Mouse (Mus musculus) limb, embryonic 13.5 days (tissue): Measurements from ENCODE around the gene Ctf1. TPM values are rescaled to one million over a fixed set of nuclear protein-coding genes. Genes with fewer than 3 reads are reported as not detected.

Experiments used
- ATAC-seq: fragments of 200-750 bp; cut with Nextera tagmentation; 2 replicates; pipeline ENCODE4 v1.8.0; 2017; ENCODE audit warnings: low read depth, moderate number of reproducible peaks, moderate TSS enrichment; ENCODE audit not compliant: low FRiP score
- H3K27ac ChIP-seq: fragments of 300-500 bp; sonication (generic); 2 replicates; pipeline ENCODE4 v1.5.1; 2015; ENCODE audit warnings: inconsistent platforms, mild to moderate bottlenecking, moderate library complexity
- H3K27me3 ChIP-seq: fragments of 300-500 bp; sonication (generic); 2 replicates; pipeline ENCODE4 v1.6.1; 2015; ENCODE audit warnings: mild to moderate bottlenecking, inconsistent platforms
- H3K36me3 ChIP-seq: fragments of 300-500 bp; sonication (generic); 2 replicates; pipeline ENCODE4 v1.6.1; 2015; ENCODE audit warnings: inconsistent platforms, mild to moderate bottlenecking, moderate library complexity
- H3K4me1 ChIP-seq: fragments of 300-500 bp; sonication (generic); 2 replicates; pipeline ENCODE4 v1.6.1; 2015; ENCODE audit warnings: inconsistent platforms
- H3K4me2 ChIP-seq: fragments of 300-500 bp; sonication (generic); replicated peaks from 2 replicates; pipeline ENCODE4 v1.6.1; 2015; ENCODE audit warnings: inconsistent platforms, mild to moderate bottlenecking, moderate library complexity
- H3K4me3 ChIP-seq: fragments of 300-500 bp; sonication (generic); 2 replicates; pipeline ENCODE4 v1.5.1; 2015; ENCODE audit warnings: moderate library complexity, mild to moderate bottlenecking, inconsistent platforms
- H3K9ac ChIP-seq: fragments of 300-500 bp; sonication (generic); 2 replicates; pipeline ENCODE4 v1.6.1; 2015; ENCODE audit warnings: mild to moderate bottlenecking, inconsistent platforms
- H3K9me3 ChIP-seq: fragments of 300-500 bp; sonication (generic); 2 replicates; pipeline ENCODE4 v1.6.1; 2016; ENCODE audit warnings: inconsistent platforms
- WGBS: fragments of 180-500 bp; shearing (Covaris S2); methylation state at CpG from one replicate; pipeline ENCODE4 v1.1.7; 2015; 5-methylcytosine and 5-hydroxymethylcytosine counted together
- polyA plus RNA-seq: library from polyadenylated mRNA; unstranded; fragments of >200 nt; fragmentation: Nextera tagmentation; extraction: Ambion mirVana; gene quantifications from 2 replicates; pipeline ENCODE4 v1.2.1, GENCODE M21; 2015

Gene Ctf1
- polyA plus RNA-seq, 1 experiment from 2014 or later: 28.3 TPM

DNA sequence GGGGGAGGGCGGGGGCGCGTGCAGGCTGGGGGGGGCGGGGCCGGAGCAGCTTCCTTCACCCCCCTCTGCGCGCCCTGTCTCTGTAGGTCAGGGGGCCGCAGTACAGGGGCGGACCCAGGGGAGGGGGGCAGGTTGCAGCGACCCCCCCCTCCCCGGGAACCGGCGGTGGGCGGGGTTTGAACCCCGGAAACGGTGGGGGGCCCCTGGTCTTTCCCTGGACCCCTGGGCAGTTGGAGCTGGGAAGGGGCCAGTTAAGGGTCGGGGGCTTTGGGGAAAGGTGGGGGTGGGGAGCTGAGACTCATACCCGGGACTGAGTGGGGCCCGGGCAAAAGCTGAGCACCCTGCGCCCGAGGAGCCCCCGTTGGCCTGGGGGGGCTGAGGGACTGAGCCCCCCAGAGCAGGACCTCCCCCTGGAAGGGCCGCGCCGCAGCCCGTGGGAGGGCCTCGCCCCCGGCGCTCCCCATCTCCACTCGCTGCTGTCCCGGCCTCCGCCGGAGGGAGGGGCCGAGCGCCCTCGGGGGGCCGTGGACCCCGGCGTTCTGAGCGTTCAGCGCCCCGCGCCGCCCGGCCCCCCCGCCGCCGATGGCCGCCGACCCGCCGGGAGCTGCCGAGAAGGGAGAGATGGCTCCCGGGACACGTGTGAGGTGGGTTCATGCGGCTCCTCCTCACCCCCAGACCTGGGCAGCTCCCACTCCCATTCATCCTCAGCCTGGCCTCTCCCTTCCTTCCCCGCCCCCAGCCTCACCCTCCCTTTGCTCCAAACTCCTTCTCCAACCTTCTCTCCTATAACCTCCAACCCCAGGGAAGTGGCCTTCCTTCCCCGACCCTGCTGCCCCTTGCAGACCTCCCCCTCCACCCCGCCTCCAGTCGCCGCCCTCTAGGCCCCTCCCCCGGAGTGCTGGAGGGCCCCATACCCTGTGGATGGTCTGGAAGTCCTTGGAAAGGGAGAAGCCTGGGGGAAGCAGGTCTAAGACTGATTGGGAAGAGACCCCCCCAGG, 34.3 kb downstream of the Ctf1 start:
- Histone ChIP-seq H3K27me3 (no peaks in the 10 kb centered on the region), H3K27ac (peak overlapping the region; percentile 93), H3K36me3 (peaks cover 40% of the 10 kb centered on the region), H3K4me2 (peak overlapping the region; percentile 85), H3K4me3 (peak overlapping the region; percentile 96), H3K4me1 (peaks cover 22% of the 10 kb centered on the region), H3K9ac (peak overlapping the region; percentile 92), H3K9me3 (no peaks in the 10 kb centered on the region)
- WGBS: under 1% methylated on average over 52 of the region's 62 CpGs
- peak; percentile 0; the same call in 1 of the 2 replicates for ATAC-seq

DNA sequence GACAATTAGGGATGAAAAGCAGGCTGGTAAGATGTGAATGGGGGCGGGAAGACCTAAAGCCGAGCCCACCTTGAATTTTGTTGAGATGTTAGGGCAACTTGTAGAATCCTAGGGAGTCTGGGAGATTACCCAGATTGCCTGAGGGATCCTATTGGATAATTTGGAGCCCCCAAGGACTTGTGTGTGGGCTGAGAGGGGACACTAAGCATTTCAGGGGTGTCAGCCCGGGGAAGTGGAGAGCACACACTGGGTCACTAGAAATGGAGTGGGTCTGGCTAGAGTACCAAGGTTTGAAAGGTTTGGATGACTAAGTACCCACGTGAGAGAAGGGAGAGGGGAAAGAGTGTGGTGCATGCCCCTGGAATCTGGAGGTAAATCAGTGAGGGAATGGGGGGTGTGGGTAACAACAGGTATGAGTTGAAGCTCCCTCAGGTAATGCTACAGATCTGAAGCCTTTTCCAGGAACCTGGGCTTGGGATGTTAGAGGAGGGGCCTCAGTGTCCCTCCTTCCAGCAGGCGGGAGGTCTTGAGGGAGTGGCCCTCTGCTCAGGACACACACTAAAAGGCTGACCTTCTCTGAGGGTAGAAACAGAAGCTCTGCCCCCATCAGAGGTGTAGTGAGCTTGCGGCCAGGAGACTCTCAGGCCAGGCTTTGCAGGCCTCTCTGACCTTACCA, 35.2 kb downstream of the Ctf1 start:
- no peaks in the 10 kb centered on the region for H3K9me3 ChIP-seq
- no peak for ATAC-seq
- peaks cover 22% of the 10 kb centered on the region for H3K4me1 ChIP-seq
- peak overlapping the region; percentile 85 for H3K4me2 ChIP-seq
- H3K27ac ChIP-seq: peak overlapping the region; percentile 93; the same call in 1 of the 2 replicates
- peak overlapping the region; percentile 96 for H3K4me3 ChIP-seq
- WGBS: 31% methylated on average over 6 of the region's 6 CpGs
- peak overlapping the region; percentile 92 for H3K9ac ChIP-seq
- H3K27me3 ChIP-seq: no peaks in the 10 kb centered on the region
- peaks cover 49% of the 10 kb centered on the region for H3K36me3 ChIP-seq

DNA sequence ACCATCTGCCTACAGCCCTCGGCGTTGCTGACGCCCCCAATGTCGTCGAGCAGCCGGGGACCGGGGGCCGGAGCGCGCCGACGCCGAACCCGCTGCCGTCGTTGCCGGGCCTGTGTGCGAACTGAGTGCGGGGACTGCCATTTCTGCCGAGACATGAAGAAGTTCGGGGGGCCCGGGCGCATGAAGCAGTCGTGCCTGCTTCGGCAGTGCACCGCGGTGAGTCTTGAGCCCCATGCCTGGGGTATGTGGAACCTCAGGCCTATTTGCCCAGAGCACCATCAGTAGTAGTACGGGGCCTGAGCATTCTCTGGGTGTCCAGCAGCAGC, 35.7 kb downstream of the Ctf1 start:
- no peak for ATAC-seq
- H3K27ac ChIP-seq: no peak overlapping the region
- peak overlapping the region; percentile 96 for H3K4me3 ChIP-seq
- peak overlapping the region; percentile 85 for H3K4me2 ChIP-seq
- H3K9ac ChIP-seq: peak overlapping the region; percentile 92; the same call in 1 of the 2 replicates
- H3K27me3 ChIP-seq: no peaks in the 10 kb centered on the region
- no peaks in the 10 kb centered on the region for H3K9me3 ChIP-seq
- H3K4me1 ChIP-seq: peaks cover 27% of the 10 kb centered on the region
- peaks cover 54% of the 10 kb centered on the region for H3K36me3 ChIP-seq
- WGBS: 92% methylated on average over 28 of the region's 28 CpGs

DNA sequence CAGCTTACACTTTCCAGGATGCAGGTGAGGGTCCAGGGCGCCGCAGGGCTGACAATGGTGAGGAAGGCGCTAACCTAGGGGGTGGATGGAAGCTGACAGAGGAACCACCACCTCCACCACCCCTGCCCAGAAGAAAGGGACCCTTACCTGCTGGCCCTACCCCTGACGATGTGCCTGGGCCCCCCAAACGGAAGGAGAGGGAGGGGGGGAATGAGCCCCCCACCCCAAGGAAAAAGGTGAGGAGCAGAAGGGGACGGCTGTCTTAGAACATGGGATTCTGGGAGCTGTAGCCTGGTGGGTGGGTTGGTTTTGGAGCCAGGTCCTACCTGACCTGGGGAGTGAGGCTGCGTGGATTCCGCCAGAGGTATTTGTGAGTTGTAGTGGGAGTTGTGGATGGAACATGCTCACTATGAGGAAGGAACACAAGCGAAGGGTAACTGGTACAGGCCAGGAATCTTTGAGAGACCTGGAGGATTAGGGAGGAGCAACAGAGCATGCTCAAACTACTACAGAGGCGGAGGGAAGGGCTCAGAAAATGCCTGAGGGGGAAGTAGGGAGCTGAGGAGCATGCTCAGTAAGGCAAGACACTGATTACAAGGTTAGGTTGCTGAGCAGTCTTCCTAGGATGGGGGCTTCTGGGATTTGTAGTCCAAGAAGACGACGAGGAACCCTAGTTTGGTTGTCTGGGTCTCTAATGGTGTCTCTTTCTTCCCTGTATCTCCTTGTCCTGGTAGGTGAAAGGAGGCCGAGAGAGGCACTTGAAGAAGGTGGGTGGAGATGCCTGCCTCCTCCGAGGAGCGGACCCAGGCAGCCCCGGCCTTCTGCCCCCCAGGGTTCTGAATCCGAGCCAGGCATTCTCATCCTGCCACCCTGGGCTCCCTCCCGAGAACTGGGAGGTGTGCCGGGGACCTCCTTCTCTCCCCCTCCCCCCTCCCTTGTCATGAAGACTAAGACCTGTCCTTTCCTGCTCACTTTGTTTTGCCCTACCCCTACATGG, 37.9 kb downstream of the Ctf1 start:
- Histone ChIP-seq H3K9me3 (no peaks in the 10 kb centered on the region), H3K9ac (no peak overlapping the region), H3K36me3 (peaks cover 76% of the 10 kb centered on the region), H3K4me1 (peaks cover 29% of the 10 kb centered on the region), H3K27ac (no peak overlapping the region), H3K4me3 (no peak overlapping the region), H3K27me3 (no peaks in the 10 kb centered on the region), H3K4me2 (no peak overlapping the region)
- 82% methylated on average over 16 of the region's 19 CpGs for WGBS
- ATAC-seq: no peak

DNA sequence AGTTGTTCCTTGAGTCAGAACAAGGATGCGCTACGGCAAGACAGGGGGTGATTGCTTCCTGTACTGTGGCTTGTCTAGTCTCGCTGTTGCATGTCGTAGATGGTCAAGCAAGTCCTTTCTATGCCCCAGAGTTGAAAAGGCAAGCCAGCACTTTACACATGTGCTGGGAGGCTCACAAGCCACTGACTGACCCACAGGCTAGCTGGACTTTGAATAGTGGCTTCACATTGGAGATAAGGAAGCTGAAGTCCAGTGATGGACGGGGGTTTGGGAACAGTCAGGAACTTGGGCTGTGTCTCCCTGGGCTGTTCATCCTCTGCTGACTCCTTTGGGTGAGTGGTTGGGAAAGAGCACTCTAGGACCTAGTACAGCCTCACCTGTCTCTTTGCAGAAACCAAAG, 39.1 kb downstream of the Ctf1 start:
- H3K27ac ChIP-seq: no peak overlapping the region
- ATAC-seq: no peak
- H3K4me3 ChIP-seq: no peak overlapping the region
- no peak overlapping the region for H3K4me2 ChIP-seq
- H3K36me3 ChIP-seq: peaks cover 88% of the 10 kb centered on the region
- no peaks in the 10 kb centered on the region for H3K9me3 ChIP-seq
- H3K9ac ChIP-seq: 0 out of 2 replicates have a peak overlapping the region, but pooled peaks have one; percentile 48
- peaks cover 39% of the 10 kb centered on the region for H3K4me1 ChIP-seq
- WGBS: 93% methylated on average over 5 of the region's 5 CpGs
- H3K27me3 ChIP-seq: no peaks in the 10 kb centered on the region

DNA sequence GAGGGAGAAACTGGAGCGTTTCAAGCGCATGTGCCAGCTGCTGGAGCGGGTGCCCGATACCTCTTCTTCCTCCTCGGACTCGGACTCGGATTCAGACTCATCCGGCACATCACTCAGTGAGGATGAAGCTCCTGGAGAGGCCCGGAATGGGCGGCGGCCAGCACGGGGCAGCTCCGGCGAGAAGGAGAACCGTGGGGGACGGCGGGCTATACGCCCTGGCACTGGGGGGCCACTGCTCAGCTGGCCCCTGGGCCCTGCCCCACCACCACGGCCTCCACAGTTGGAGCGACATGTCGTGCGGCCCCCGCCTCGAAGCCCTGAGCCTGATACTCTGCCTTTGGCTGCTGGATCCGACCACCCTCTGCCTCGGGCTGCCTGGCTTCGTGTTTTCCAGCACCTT, 39.5 kb downstream of the Ctf1 start:
- Histone ChIP-seq H3K4me1 (peaks cover 43% of the 10 kb centered on the region), H3K9me3 (no peaks in the 10 kb centered on the region), H3K4me3 (no peak overlapping the region), H3K4me2 (no peak overlapping the region), H3K27me3 (no peaks in the 10 kb centered on the region), H3K36me3 (peaks cover 93% of the 10 kb centered on the region), H3K27ac (no peak overlapping the region), H3K9ac (0 out of 2 replicates have a peak overlapping the region, but pooled peaks have one; percentile 48)
- ATAC-seq: no peak
- WGBS: 96% methylated on average over 27 of the region's 27 CpGs

DNA sequence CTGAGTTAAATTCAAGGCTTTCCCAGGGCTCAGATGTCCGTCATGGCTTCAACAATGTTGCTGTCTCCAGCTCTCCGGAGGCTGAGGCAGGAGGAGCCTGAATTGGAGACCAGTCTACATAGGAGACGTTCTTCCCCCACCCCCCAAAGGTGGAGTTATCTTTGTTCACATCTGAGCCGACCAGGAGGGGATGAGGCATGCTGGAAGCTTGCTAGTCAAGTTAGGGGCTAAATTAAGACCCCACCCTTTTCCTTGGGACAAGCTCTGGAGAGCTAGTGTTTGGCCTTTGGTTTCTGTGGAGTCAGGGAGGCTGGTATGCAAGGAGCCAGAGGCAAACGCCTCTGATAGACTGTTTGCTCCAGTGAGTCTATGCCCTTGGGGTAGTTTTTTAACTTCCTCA, 40.6 kb downstream of the Ctf1 start:
- 0 out of 2 replicates have a peak overlapping the region, but pooled peaks have one; percentile 13 for H3K9ac ChIP-seq
- H3K27me3 ChIP-seq: no peaks in the 10 kb centered on the region
- H3K27ac ChIP-seq: no peak overlapping the region
- WGBS: 70% methylated on average over 5 of the region's 5 CpGs
- H3K4me1 ChIP-seq: peaks cover 32% of the 10 kb centered on the region
- H3K36me3 ChIP-seq: peaks cover 100% of the 10 kb centered on the region
- ATAC-seq: no peak
- H3K4me3 ChIP-seq: no peak overlapping the region
- H3K9me3 ChIP-seq: no peaks in the 10 kb centered on the region
- H3K4me2 ChIP-seq: no peak overlapping the region

DNA sequence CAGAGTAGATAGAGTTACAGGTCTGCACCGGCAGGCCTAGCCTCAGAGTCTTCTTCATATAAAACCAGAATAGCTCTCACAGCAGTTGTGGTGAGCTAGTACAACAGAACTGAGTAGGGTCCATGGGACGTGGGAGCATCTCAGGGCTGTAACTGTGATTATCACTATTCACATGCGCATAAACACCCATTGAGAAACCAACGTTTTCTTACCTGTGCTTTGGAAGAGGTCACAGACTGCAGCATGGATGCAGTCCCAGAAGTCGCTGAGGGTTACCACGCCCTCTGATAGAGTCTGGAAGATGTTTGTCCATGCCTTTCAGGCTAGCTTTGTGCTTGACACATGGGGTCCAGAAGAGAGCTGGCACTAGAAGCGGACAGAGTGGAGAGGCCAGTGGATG, 41.2 kb downstream of the Ctf1 start:
- H3K9me3 ChIP-seq: no peaks in the 10 kb centered on the region
- no peak for ATAC-seq
- no peak overlapping the region for H3K9ac ChIP-seq
- H3K4me3 ChIP-seq: no peak overlapping the region
- H3K4me1 ChIP-seq: peaks cover 29% of the 10 kb centered on the region
- H3K36me3 ChIP-seq: peaks cover 100% of the 10 kb centered on the region
- no peak overlapping the region for H3K27ac ChIP-seq
- H3K27me3 ChIP-seq: no peaks in the 10 kb centered on the region
- 88% methylated on average over 7 of the region's 7 CpGs for WGBS
- H3K4me2 ChIP-seq: no peak overlapping the region

DNA sequence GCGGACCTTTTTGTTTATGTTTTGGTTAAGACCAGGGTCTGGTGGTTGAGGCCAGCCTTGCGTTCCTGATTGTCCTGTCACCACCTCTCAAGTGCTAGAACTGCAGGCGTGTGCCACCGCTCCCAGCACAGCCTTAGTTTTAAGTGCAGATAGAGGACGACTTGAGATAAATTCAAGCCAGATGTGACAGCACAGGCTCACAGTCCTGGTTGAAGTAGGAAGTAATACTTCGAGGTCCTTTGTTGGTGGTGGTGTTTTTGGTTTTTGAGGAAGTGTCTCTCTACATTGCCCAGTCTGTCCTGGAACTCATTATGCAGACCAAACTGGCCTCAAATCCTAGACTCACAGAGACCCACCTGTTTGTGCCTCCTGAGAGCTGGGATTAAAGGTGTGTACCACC, 47.2 kb downstream of the Ctf1 start:
- Histone ChIP-seq H3K4me1 (peaks cover 31% of the 10 kb centered on the region), H3K36me3 (peaks cover 84% of the 10 kb centered on the region), H3K9me3 (no peaks in the 10 kb centered on the region), H3K27ac (peak overlapping the region; percentile 44; the same call in 1 of the 2 replicates), H3K4me3 (peak overlapping the region; percentile 5; the same call in 1 of the 2 replicates), H3K9ac (peak overlapping the region; percentile 43; the same call in 1 of the 2 replicates), H3K27me3 (no peaks in the 10 kb centered on the region), H3K4me2 (0 out of 2 replicates have a peak overlapping the region, but pooled peaks have one; percentile 3)
- ATAC-seq: no peak
- 14% methylated on average over 6 of the region's 6 CpGs for WGBS

DNA sequence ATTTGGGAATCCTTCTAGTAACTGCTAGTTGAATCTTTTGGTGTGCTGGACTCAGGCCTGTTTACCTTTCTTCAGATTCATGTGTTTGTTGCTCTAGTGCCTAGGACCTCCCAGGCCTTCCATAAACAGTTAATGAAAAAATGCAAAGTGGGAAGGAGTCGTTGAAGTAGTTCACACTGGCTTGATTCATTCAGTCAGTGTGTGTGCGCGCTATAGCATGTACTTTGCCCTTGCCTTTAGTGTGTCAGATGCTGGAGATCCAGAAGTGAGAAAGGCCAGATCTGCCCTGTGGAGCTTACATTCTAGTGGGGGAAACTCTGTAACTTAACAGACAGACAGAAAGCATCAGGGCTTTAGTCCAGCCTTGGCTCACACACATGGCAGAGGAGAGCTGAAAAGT, 47.9 kb downstream of the Ctf1 start:
- Histone ChIP-seq H3K9ac (0 out of 2 replicates have a peak overlapping the region, but pooled peaks have one; percentile 19), H3K27ac (no peak overlapping the region; the same call in 1 of the 2 replicates), H3K9me3 (no peaks in the 10 kb centered on the region), H3K4me2 (no peak overlapping the region), H3K4me3 (no peak overlapping the region), H3K4me1 (peaks cover 31% of the 10 kb centered on the region), H3K36me3 (peaks cover 84% of the 10 kb centered on the region), H3K27me3 (no peaks in the 10 kb centered on the region)
- ATAC-seq: no peak
- 74% methylated on average over 3 of the region's 3 CpGs for WGBS

DNA sequence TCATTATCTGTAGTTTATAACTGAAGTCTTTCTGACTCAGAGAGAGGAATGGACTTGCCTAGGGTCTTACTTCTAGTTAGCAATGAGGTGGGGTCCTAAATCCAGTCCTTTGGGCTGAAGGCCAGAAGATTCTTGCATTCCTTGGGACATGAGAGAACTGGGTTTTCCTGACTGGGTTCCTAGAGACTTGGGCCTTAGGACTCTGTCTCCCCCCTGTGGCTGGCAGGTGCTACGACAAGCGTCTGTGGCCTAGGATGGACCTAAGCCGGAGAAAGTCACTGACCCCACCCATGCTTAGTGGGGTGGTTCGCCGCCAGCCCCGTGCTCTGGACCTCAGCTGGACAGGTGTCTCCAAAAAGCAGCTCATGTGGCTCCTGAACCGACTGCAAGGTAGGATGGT, 48.5 kb downstream of the Ctf1 start:
- H3K9me3 ChIP-seq: no peaks in the 10 kb centered on the region
- H3K27ac ChIP-seq: no peak overlapping the region
- H3K4me2 ChIP-seq: no peak overlapping the region
- H3K9ac ChIP-seq: 0 out of 2 replicates have a peak overlapping the region, but pooled peaks have one; percentile 19
- peaks cover 84% of the 10 kb centered on the region for H3K36me3 ChIP-seq
- peaks cover 27% of the 10 kb centered on the region for H3K4me1 ChIP-seq
- H3K27me3 ChIP-seq: no peaks in the 10 kb centered on the region
- WGBS: 42% methylated on average over 7 of the region's 7 CpGs
- ATAC-seq: no peak
- H3K4me3 ChIP-seq: no peak overlapping the region
